Mouse (Mus musculus): ENCODE data around the gene Hoxb9.

Hoxb9 gene

DNA sequence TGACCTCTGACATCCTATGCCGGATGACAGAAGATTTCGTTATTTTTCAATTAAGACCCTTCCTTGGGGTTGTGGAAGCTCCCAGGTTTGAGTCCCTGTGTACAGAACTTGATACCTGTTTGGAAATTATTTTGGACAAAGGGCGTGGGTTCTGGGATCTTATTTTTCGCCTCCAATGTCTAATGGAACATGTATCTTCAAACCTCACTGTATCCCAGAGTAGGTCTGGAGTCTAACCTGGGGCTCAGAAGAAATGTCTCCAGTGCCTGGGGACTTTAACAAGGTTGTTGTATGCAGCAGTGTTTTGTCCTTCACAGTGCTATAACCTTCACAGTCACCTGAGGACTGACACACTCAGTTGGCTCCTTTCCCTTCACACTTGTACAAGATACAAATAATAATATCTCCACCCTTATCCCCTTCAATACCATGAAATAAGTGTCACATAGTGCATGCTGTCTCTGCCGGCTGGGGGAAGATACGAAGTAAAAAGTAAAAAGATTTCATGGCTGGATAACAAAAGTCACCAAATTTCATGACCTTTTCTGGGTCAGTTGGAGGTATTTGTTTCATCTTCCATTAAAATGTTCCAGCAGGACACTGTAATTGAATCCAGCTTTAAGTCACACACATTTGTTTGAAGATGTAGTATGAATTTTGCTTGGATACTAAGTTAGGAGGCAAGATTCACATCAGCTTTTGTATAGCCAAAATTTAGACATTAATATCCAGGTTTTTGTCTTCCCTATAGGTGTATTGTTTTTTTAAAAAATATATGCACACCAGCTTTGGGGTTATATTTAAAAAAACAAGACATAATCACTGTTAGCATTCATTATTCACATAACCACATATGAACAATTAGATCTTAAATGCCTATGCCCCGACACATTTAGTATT lies 4.0 kb upstream of the Hoxb9 start:
- DNase-seq (ENCODE audit: extremely low read depth, low read depth, low spot score) = no peak

DNA sequence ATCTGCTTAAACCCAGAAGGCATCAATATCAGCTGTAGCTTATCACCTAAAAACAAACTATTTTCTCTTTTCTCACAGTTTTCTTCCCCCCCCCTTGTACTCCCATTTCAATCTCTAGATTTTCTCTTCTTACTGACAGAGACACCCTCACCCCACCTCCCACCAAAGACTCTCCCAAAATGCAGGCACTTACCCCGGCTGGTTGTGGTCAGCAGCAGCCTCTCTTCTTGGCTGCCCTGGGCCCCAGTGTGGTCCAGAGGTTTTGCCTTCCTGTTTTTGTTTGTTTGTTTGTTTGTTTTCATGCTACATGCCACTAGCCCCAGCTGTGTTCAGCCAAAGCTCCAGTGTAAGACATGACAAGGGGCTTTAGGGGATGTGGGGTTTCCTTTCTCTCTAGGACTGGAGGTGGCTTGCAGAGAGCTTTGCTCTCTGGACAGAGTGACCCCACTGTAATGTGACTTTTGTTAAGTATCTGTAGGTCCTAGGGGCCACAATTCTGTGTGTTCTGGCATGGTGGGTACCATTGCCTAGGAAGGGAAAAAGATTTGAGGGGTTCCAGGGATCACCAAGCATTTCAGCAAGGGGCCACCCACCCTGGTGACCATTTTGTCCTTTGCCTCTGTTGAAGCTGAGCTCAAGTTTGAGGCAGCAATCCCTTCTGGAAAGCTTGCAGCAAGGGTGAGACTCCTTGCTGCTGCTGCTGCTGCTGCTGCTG lies 3.1 kb upstream of the Hoxb9 start:
- no peak for DNase-seq (ENCODE audit: extremely low read depth, low read depth, low spot score)

DNA sequence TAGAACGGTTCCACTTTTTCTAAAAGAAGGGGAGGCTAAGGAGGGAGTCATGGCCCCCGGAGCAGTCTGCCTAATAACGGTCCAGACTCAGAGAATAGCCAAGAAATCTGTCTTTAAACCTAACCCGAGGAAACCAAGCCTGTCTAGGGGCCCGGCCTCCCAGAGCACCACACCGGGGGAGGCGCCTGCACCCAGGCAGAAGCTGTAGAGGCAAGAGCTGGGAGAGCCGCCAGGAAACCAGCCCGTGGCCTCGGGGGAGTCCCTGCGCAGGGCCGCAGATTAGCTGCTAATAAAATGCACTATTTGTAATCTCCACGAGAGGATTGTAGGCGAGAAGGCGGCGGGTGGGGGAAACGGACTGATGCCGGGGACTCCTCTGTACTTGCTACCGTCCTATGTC lies 1.4 kb upstream of the Hoxb9 start:
- DNase-seq (ENCODE audit: extremely low read depth, low read depth, low spot score) = no peak

DNA sequence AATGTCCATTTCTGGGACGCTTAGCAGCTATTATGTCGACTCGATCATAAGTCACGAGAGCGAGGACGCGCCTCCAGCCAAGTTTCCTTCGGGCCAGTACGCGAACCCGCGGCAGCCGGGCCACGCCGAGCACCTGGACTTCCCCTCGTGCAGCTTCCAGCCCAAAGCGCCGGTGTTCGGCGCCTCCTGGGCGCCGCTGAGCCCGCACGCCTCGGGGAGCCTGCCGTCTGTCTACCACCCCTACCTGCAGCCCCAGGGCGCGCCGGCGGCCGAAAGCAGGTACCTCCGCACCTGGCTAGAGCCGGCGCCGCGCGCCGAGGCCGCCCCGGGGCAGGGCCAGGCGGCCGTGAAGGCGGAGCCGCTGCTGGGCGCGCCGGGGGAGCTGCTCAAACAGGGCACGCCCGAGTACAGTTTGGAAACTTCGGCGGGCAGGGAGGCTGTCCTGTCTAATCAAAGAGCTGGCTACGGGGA lies 319 bp downstream of the Hoxb9 start:
- DNase-seq (ENCODE audit: extremely low read depth, low read depth, low spot score) = no peak

DNA sequence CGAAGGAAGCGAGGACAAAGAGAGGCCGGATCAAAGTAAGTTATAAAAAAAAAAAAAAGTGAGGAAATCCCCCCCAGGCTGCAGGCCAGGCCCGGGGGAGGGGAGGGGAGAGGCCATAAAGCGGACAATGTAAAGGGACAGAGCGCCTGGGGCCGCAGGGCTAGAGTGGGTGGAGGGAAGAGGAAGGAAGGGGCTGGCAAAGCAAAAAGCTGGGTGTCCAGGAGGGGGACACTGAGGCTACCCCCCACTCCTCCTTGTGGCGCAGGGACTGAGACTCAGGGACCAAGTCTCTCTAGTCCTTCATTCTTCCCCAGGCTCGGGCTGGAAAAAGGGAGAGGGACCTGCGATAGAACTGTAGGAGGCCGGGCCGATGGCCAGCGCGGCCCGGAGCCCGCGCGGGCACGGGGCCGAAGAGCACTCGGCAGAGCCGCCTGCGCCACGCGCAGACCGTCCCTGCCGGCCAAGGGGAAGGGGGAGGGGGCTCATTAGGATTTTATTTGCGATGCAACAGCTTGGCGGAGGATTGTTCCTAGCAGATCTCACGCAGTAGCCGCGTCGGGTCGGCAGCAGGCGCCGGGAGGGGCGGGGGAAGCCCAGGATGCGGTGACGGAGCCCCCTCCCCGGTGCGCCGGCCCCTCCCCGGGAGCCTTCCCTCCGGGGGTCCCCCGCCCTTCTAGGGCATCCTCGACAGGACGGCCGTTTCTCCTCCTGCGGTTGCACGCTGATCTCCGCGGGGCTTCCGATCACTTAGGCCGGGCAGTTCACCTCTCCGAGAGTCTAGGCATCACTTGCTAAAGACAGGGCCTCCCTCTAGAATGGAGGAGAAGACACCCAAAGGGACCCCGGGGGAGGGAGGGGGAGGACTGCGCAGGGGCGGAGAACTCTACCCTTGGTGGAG lies 1.0 kb downstream of the Hoxb9 start:
- DNase-seq (ENCODE audit: extremely low read depth, low read depth, low spot score) = no peak

DNA sequence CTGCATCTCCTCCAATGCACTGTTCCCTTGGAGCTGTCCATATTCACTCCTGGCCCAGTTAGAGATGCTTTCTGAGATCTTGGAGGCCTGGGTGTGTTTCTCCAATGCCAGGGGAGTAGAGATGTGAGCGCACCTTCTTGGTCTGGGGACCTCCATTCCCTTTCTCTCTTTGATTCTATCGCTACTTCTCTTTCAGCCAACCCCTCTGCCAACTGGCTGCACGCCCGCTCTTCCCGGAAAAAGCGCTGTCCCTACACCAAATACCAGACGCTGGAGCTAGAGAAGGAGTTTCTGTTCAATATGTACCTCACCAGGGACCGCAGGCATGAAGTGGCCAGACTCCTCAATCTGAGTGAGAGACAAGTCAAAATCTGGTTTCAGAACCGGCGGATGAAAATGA lies 3.2 kb downstream of the Hoxb9 start:
- no peak for DNase-seq (ENCODE audit: extremely low read depth, low read depth, low spot score)

DNA sequence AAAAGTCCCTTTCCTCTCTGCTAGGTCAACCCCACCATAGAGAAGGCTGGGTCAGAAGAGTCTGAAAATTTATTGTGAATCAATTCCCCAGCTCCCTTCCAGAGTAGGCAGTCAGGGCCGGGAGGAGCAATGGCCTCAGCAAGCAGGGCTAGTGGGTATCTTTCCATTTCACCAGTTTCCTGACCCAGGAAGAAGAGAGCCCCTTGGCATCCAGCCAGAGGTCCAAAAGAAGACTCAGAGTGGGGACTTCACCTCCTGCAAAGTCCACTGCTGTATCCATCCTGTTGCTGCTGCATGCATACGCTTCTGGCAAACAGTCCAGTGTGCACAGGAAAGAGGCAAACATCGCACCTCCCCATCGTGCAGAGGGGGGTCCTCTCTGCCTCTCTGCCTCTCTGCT lies 4.6 kb downstream of the Hoxb9 start:
- DNase-seq (ENCODE audit: extremely low read depth, low read depth, low spot score) = no peak

DNA sequence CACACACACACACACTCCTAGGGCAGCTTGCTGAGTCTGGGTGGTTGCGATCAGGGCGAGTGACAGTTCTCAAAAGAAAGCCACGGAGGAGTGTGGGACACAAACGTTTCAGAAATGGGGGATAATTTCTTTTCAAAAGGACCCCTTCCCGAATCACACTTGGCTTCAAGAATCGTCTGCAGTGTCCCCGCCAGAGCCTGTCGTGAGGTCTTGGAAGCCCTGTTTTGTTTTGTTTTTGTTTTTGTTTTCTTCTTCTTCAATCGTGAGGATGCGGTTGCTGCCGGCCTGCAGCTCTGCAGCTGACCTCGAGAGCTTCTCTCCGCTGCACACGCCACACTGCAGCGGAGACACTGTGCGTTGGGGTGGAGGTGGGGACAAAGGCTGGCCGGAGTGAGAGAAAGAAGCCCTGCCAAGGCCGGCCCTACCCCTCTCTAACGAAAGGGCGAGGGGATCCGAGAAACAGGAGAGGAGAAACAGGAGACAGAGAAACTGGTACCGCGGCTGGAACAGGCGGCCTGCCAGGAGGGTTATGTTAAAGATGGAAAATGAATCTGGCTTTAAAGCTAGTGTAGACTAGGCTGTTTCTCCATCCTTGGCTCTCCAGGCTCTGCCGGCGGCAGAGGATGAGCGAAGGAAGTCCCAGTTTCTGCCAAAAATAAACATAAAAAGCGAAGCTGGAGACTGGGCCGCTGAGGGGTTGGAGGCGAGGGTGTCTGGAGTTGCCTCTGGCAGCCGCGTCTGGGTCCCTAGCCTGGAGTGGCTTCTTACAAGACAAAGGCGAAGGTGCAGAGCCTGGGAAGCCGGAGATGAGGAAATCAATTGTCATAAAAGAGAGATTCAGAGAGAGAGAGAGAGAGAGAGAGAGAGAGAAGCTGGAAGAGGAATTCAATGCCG lies 6.1 kb downstream of the Hoxb9 start:
- no peak for DNase-seq (ENCODE audit: extremely low read depth, low read depth, low spot score)

DNA sequence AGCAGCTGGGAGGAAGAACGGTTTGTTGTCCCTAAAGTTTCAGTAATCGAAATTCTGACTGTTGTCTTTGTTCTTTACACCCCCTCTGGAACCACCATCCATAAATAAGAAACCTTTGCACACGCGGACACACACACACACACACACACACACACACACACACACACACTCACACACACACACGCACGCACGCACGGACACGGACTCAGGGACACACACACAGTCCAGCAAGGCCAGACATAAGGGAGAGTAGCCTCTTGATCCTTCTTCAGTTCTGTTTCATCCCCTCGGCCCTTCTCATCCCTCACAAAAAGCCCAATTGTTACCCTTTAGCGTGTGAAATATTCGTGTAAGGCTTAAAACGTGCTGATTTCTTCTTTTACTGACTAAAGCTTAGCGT lies 7.1 kb downstream of the Hoxb9 start:
- no peak for DNase-seq (ENCODE audit: extremely low read depth, low read depth, low spot score)

DNA sequence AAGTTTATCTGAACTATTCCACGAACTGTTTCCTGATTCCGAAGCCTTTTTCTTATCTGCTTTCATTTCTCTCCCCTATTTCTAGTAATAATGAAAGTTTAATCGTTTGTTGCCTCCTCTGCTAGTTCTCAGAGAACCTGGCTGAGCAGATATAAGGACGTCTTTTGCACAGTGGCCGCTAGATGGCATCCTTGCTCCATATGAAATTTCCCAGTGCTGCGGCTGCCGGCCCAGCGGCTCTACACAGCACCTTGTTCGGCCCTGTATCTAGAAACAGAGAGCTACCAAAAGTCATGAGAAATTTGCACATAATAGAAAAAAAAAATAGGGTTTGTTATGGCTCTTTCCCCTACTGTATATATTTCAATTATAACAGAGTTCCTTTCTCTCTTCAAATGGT lies 7.5 kb downstream of the Hoxb9 start:
- DNase-seq (ENCODE audit: extremely low read depth, low read depth, low spot score) = peak; percentile 1

DNA sequence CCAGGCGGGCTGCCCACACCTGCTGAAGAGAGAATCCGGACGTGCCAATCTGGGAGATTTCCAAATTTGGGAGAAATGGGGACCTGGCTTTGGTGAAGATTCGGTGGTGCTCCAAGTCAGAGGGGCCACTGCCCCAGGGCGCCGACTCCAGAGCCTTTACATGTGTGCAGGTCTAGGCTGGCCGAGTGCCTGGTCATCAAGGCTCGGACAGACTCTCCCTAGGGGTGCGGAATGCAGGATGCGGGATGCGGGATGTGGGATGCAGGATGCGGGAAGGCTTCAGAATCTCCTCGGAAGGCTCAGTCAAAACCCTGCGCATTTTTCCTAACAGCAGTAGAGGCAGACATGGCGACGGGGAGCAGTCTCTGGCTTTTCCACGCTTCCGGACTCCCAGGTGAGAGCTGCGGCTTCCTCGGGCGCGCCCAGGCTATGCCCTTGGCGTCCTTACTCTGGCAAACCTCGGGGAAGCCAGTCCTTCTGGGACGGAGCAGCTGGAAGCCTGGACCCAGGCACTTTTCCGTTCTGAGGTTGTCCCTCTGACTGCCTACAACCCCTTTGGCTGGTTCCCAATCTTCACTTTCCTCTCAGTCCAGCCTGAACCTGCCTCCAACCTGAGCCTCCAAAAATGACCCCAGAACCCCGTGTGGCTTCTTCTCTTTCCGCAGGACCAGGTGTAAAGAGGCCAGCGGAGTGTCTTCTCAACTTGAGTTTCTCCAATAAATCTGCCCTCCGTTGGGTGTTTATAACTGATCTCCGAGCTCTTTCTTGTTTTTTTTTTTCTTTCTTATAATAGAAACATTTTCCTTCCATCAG lies 8.4 kb downstream of the Hoxb9 start:
- no peak for DNase-seq (ENCODE audit: extremely low read depth, low read depth, low spot score)

DNA sequence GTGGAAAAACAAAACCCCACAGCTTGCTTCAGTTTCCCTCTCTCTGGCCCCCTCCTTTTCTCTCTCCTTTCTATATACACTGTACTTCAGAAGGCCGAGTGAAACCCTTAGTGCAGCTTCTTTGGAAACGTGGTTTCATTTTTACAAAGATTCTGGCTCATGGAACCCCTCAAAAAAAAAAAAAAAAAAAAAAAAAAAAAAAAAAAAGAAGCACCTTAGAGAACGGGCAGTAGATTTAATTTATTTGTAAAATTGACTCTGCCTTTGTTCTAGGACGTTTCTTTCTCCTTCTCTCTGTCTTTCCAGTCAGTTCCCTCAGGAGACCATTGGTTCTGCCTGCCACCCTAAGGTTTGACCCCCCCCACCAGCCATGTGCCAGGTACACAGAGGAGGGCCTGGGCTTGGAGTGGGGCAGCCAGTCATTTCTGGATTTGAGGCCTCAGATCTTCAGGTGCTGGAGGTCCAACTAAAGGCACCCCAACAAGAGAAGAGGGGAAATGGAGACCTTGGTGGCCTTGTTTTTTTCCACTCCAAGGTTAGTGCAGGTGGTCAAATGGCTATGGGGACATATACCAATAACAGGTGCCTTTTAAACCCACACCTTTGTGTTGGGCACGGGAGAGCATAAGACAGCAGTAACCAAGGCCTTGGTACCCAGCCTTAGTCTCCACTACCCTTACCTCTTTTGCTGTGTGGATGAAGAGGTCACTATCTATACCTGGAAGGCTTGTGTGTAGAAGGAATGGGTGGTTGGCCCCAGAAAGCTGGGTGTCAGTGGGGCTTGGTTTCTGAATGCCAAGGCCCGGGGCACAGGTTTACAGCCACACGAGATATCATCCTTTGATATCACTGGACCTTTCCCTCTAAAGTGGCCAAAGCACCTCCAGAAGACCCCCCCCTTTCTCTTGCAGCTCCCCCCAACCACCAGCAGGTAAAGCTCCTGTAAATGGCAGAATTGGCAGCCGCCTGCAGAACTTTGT lies 9.4 kb downstream of the Hoxb9 start:
- no peak for DNase-seq (ENCODE audit: extremely low read depth, low read depth, low spot score)

DNA sequence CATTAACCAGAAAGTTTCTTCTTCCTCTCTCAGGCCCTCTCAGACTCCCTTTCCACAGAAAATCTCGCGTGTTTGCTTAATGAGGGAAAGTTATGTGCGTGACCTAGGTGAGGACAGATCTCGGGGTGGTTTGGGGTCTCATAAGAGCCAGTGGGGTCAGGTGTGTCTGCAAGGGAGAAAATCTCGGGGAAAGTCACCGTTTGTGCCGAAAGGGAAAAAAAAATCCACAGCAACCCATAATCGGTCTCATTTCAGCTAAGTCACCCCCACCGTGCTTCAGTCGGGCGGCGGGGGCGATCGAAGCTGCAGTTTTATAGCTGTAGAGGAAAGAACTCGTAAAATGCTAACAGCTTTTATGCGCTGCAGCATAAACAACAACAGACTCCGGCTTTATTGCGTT lies 10.1 kb downstream of the Hoxb9 start:
- no peak for DNase-seq (ENCODE audit: extremely low read depth, low read depth, low spot score)

DNA sequence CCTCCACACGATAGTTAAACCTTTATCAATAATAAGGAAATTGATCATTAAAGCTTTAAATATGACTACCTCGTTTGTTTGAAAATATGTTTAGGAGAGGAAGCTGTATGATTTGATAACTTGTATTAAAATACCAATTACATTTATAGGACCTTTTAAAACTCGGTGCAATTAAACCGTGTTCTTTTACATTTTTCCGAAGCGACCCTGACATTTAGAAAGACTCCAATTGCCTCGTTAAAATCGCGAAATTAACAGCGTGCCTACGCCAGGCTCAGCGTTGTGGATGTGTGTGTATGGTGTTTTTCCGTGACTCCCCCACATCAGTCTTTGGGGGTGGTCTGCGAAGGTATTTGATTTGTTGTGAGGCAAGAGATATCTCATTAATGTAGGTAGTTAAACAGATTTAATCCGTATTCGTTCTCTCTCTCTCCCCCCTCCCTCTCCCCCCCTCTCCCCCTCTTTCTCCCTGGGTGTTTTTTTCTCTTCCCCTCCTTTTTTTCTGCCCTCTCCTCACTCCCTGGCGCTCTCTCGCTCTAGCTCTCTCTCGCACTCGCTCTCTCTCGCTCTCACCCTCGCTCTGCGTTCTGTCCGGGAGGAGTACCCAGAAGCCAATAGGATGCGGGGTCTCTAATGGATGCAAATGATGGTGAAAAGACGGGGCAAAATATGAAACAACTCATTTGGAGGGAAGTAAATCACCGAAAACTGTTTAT lies 10.8 kb downstream of the Hoxb9 start, which contains the start of gene Hoxb8:
Hoxb8 (plus strand) TSS at position 51 of the 716 bp plus-strand sequence.
- DNase-seq (ENCODE audit: extremely low read depth, low read depth, low spot score) = no peak

DNA sequence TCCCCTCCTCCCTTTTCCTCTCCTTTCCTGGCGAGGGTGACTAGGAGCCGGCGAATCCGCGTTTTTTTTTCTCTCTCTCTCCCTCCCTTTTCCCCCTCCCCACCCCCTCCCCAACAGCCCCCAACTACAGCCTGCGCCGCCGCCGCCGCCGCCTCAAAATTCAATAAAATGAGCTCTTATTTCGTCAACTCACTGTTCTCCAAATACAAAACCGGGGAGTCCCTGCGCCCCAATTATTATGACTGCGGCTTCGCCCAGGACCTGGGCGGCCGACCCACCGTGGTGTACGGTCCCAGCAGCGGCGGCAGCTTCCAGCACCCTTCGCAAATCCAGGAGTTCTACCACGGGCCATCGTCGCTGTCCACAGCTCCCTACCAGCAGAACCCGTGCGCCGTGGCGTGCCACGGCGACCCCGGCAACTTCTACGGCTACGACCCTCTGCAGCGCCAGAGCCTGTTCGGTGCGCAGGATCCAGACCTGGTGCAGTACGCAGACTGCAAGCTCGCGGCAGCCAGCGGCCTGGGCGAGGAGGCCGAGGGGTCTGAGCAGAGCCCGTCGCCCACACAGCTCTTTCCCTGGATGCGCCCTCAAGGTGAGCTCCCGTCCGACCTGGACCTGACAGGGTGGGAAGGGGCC lies 11.7 kb downstream of the Hoxb9 start:
- DNase-seq (ENCODE audit: extremely low read depth, low read depth, low spot score) = no peak

DNA sequence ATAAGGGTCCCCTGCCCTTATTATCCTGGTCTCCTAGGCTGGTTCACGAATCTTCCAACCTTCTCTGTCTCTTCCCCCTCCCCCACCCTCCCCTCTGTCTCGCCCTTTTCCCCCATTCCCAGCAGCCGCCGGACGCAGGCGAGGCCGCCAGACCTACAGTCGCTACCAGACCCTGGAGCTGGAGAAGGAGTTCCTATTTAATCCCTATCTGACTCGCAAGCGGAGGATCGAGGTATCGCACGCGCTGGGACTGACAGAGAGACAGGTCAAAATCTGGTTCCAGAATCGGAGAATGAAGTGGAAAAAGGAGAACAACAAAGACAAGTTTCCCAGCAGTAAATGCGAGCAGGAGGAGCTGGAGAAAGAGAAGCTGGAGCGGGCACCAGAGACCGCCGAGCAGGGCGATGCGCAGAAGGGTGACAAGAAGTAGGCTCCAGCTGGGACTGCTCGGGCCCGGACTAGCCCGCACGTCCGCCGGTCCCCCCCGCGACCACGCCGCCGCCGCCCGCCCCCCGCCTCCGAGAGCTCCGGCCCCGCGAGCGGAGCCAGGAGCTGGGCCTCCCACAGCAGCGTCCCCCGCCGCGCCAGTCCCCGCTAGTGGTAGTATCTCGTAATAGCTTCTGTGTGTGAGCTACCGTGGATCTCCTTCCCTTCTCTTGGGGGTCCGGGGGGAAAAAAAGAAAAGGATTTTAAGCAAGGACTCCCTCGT lies 12.9 kb downstream of the Hoxb9 start:
- DNase-seq (ENCODE audit: extremely low read depth, low read depth, low spot score) = no peak
